Mouse (Mus musculus) G1E (cell line): Measurements from ENCODE around the gene Kansl2.

ENCODE experiments used
- CTCF ChIP-seq: IDR thresholded peaks from 2 replicates; pipeline ENCODE4 v1.5.1; 2012; ENCODE audit warnings: low read depth, low read length, inconsistent platforms, mixed read lengths
- GATA1 ChIP-seq: IDR thresholded peaks from 2 replicates; pipeline ENCODE4 v1.6.1; 2012; ENCODE audit warnings: borderline replicate concordance, low read length, inconsistent platforms, mixed read lengths
- GATA2 ChIP-seq: IDR thresholded peaks from 2 replicates; pipeline ENCODE4 v1.6.1; 2012; ENCODE audit warnings: low read depth, low read length, inconsistent platforms, borderline replicate concordance
- POLR2AphosphoS5 ChIP-seq: IDR thresholded peaks from 2 replicates; pipeline ENCODE4 v1.6.1; 2012; ENCODE audit warnings: low read depth, low read length, inconsistent platforms; ENCODE audit not compliant: insufficient replicate concordance
- TAL1 ChIP-seq: conservative IDR thresholded peaks from 2 replicates; pipeline ENCODE4 v1.6.1; 2012; ENCODE audit warnings: low read depth, low read length, inconsistent platforms, mixed read lengths

DNA sequence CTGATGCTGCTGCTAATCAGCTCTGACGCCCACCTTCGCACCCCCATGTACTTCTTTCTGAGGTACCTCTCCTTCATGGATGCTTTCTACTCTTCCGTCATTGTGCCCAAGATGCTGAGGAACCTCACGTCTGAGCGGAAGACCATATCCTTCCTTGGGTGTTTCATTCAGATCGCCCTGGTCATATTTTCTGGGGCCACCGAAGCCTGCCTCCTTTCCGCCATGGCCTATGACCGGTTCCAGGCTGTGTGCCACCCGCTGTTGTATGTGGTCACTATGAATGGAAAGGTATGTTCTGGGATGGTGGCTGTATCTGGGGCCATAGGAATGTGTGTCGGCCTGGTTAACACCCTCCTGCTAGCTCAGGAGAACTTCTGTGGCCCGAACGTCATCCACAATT is 62.5 kb downstream of the Kansl2 start:
- TF ChIP-seq CTCF, result no peak
- no peak for TF ChIP-seq GATA1
- no peak for TF ChIP-seq POLR2AphosphoS5
- TF ChIP-seq TAL1, result no peak
- no peak for TF ChIP-seq GATA2
